Mouse (Mus musculus): ENCODE results near the gene Atp13a3. TPM values are rescaled to one million over a fixed set of nuclear protein-coding genes. Genes with fewer than 3 reads are reported as not detected.

The Atp13a3 gene
- polyA plus RNA-seq, 1 experiment = 30.5 TPM

DNA sequence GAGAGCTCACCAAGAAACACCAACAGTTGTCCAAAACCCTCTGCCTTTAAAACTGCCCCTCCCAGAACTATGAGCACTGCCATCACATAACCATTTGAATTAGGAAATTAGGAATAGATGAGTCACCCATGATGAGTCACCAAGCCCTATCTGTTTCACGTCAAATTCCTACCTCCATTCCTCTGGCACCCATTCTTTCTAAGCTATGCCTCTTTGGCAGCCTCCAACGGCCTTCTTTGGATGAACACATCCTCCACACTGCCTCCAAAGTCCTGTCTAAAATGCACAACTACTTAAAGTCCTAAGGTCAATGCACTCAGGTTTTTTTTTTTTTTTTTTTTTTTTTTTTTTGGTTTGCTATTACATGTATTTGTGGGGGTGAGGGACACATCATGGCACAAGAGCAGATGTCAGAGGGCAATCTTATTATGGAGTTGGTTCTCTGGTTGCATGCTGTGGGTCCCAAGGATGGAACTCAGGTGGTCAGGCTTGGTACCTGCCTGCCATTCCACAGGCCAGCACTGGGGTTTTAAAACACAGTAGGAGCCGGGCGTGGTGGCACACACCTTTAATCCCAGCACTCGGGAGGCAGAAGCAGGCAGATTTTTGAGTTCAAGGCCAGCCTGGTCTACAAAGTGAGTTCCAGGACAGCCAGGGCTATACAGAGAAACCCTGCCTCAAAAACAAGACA is 15.0 kb downstream of the Atp13a3 start:
- Histone ChIP-seq H3K27me3 (ENCODE audit: control insufficient read depth, insufficient read depth, insufficient read length) (no peaks in the 10 kb centered on the region), H3ac (ENCODE audit: control insufficient read depth, insufficient read length, low read depth) (no peak overlapping the region), H3K4me3 (ENCODE audit: insufficient read depth, poor library complexity, severe bottlenecking) (no peak overlapping the region), H3K36me3 (ENCODE audit: control insufficient read depth, insufficient read depth) (peaks cover 14% of the 10 kb centered on the region), H3K79me3 (ENCODE audit: low read depth) (peaks cover 24% of the 10 kb centered on the region), H3K79me2 (ENCODE audit: control insufficient read depth, insufficient read depth) (peaks cover 30% of the 10 kb centered on the region)
- TF ChIP-seq CTCF (IDR thresholded peaks at IDR 0.05; ENCODE audit: control insufficient read depth, insufficient read depth, insufficient read length) (no peak), USF1 (IDR thresholded peaks at IDR 0.05; ENCODE audit: low read depth) (no peak), CEBPB (IDR thresholded peaks at IDR 0.05; ENCODE audit: low read depth) (peak; percentile 44), FOSL1 (IDR thresholded peaks at IDR 0.05; ENCODE audit: insufficient read depth, low read length, poor library complexity, severe bottlenecking) (peak; percentile 97), MYOG (IDR thresholded peaks at IDR 0.05; ENCODE audit: control insufficient read depth, extremely low read depth, insufficient read length) (no peak), MAX (IDR thresholded peaks at IDR 0.05) (no peak)

DNA sequence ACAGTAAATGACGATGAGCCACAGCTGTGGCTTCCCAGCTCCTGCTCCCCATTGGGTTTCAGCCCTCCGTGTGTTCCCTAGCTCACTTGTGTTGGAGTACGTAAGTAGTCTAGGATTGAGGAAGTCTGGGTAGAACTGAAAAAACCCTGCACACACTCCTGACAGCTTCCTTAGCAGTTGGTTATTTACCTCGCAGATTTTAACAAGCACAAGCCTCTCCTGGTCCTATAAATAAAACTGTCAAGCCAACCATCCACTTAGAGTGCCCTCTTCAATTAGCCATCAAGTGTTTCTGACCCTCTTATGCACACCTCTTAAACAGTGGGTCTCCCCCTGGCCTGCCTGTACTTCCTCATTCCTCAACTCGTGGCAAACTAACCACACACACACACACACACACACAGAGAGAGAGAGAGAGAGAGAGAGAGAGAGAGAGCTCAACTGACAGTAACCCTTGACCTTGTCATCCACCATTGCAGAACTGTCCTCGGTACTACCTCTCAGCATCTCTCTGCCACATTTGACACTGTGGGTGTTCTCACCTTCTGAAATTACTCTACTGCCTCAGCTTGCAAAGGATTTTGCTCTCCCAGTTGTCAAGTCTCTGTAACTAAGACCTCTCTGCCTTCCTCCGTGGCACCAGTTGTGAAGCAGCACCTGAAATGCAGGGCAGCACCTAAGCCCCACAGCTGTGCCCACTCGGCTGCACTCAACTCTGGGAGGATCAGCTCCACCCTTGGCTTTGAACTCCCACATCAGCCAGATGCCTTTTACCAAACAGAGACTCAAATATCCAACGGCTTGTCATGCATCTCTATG is 15.7 kb downstream of the Atp13a3 start:
- Histone ChIP-seq H3K36me3 (ENCODE audit: control insufficient read depth, insufficient read depth) (peaks cover 22% of the 10 kb centered on the region), H3ac (ENCODE audit: control insufficient read depth, insufficient read length, low read depth) (peak overlapping the region; percentile 56), H3K79me2 (ENCODE audit: control insufficient read depth, insufficient read depth) (peaks cover 38% of the 10 kb centered on the region), H3K4me3 (ENCODE audit: insufficient read depth, poor library complexity, severe bottlenecking) (no peak overlapping the region), H3K27me3 (ENCODE audit: control insufficient read depth, insufficient read depth, insufficient read length) (no peaks in the 10 kb centered on the region), H3K79me3 (ENCODE audit: low read depth) (peaks cover 31% of the 10 kb centered on the region)
- no peak for TF ChIP-seq MYOG (IDR thresholded peaks at IDR 0.05; ENCODE audit: control insufficient read depth, extremely low read depth, insufficient read length)
- no peak for TF ChIP-seq FOSL1 (IDR thresholded peaks at IDR 0.05; ENCODE audit: insufficient read depth, low read length, poor library complexity, severe bottlenecking)
- no peak for TF ChIP-seq USF1 (IDR thresholded peaks at IDR 0.05; ENCODE audit: low read depth)
- TF ChIP-seq MYOD1 (IDR thresholded peaks at IDR 0.05; ENCODE audit: control insufficient read depth, insufficient read length, low read depth) = no peak
- no peak for TF ChIP-seq MAX (IDR thresholded peaks at IDR 0.05)
- TF ChIP-seq CEBPB (IDR thresholded peaks at IDR 0.05; ENCODE audit: low read depth) = no peak
- no peak for TF ChIP-seq CTCF (IDR thresholded peaks at IDR 0.05; ENCODE audit: control insufficient read depth, insufficient read depth, insufficient read length)

DNA sequence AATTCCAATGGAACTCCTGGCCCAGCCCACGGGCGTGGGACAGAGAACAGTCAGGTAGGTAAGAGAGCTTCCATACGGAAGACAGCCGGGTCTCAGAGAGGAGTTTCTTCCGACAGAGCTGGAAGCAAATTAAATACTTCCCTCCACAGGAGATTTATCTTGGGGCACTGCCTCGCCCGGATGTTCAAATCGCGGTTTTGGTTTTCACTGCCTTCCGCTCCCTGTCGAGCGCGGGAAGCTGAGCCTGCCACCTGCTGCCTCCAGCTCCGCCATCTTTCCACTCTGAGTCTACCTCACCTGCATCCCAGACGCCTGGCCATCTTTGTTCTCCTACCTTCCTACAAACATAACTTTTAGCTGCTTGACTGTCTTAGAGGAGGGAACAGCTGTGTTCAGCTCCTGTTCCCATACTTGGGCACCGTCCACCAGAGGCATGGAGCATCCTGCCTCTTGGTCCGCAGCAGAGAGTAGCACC is 16.5 kb downstream of the Atp13a3 start:
- TF ChIP-seq MYOD1 (IDR thresholded peaks at IDR 0.05; ENCODE audit: control insufficient read depth, insufficient read length, low read depth) = peak; percentile 59
- TF ChIP-seq CTCF (IDR thresholded peaks at IDR 0.05; ENCODE audit: control insufficient read depth, insufficient read depth, insufficient read length) = no peak
- Histone ChIP-seq H3ac (ENCODE audit: control insufficient read depth, insufficient read length, low read depth) (peak overlapping the region; percentile 43), H3K79me3 (ENCODE audit: low read depth) (peaks cover 39% of the 10 kb centered on the region), H3K79me2 (ENCODE audit: control insufficient read depth, insufficient read depth) (peaks cover 46% of the 10 kb centered on the region), H3K4me3 (ENCODE audit: insufficient read depth, poor library complexity, severe bottlenecking) (peak overlapping the region; percentile 74), H3K27me3 (ENCODE audit: control insufficient read depth, insufficient read depth, insufficient read length) (no peaks in the 10 kb centered on the region), H3K36me3 (ENCODE audit: control insufficient read depth, insufficient read depth) (peaks cover 29% of the 10 kb centered on the region)

DNA sequence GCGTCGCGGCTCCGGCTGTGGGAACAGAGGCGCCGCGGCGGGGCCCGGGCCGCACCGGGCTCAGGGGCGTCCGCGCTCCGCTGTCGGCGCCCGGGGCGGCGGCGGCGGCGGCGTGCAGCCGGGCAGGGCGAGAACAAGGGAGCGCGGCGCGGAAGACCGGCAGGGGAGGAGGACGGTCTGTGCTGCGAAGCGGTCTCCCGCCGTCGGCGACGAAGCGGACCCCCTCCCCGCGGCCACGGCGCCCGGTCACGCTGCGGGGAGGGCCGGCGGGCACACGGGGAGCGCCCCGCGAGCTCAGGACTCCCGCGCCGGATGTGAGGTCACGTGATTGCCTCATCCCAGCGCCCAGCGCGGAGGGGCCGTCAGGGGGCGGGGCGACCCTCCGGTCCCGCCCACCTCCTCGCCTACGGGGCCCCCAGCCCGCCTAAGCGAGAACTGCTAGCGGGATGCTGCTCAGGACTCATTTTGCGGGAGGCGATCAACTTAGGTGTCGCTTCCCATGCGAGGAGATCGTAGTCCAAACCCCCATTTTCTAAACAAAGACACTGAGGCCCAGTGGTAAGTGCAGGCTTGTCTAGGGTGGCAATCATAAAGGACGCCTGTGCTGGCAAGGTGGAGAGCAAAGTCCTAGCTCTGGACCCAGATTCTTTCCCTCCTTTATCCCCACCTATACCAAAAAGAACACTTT is 17.1 kb downstream of the Atp13a3 start:
- H3K27me3 ChIP-seq (ENCODE audit: control insufficient read depth, insufficient read depth, insufficient read length) = no peaks in the 10 kb centered on the region
- peak; percentile 85 for TF ChIP-seq CEBPB (IDR thresholded peaks at IDR 0.05; ENCODE audit: low read depth)
- TF ChIP-seq MYOG (IDR thresholded peaks at IDR 0.05; ENCODE audit: control insufficient read depth, extremely low read depth, insufficient read length) = no peak
- no peak for TF ChIP-seq FOSL1 (IDR thresholded peaks at IDR 0.05; ENCODE audit: insufficient read depth, low read length, poor library complexity, severe bottlenecking)
- TF ChIP-seq USF1 (IDR thresholded peaks at IDR 0.05; ENCODE audit: low read depth) = peak; percentile 78
- H3ac ChIP-seq (ENCODE audit: control insufficient read depth, insufficient read length, low read depth) = peak overlapping the region; percentile 93
- peaks cover 52% of the 10 kb centered on the region for H3K79me2 ChIP-seq (ENCODE audit: control insufficient read depth, insufficient read depth)
- peaks cover 45% of the 10 kb centered on the region for H3K79me3 ChIP-seq (ENCODE audit: low read depth)
- peak overlapping the region; percentile 74 for H3K4me3 ChIP-seq (ENCODE audit: insufficient read depth, poor library complexity, severe bottlenecking)
- H3K36me3 ChIP-seq (ENCODE audit: control insufficient read depth, insufficient read depth) = peaks cover 35% of the 10 kb centered on the region

DNA sequence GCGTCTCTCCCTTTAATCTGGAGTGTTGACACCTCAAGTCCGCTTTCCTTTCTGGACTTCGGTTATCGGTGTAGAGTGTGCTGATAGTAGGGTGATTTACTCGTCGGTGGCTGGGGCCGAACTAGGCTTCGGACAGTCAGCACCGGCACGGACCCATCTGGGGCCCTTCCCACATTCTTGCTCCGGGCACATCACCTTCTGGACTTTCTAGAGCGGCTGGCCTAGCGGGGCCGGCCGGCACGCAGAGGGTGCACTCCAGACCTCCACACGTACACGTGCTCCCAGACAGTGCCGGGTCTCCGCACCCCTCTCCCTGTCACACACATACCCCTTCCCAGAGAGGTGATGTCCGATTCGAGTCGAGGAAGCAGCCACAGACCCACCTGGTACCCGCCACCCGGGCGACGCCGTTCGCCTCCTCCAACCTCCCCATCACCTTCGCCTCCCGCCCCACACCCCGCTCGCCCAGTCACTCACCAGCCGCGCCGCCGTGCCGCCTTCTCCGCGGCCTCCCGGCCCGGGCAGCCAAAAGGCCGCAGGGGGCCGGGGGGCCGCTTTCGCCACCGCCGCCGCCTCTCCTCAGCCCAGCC is 17.8 kb downstream of the Atp13a3 start:
- Histone ChIP-seq H3K79me2 (ENCODE audit: control insufficient read depth, insufficient read depth) (peaks cover 59% of the 10 kb centered on the region), H3ac (ENCODE audit: control insufficient read depth, insufficient read length, low read depth) (peak overlapping the region; percentile 93), H3K4me3 (ENCODE audit: insufficient read depth, poor library complexity, severe bottlenecking) (peak overlapping the region; percentile 74), H3K36me3 (ENCODE audit: control insufficient read depth, insufficient read depth) (peaks cover 42% of the 10 kb centered on the region), H3K27me3 (ENCODE audit: control insufficient read depth, insufficient read depth, insufficient read length) (no peaks in the 10 kb centered on the region), H3K79me3 (ENCODE audit: low read depth) (peaks cover 52% of the 10 kb centered on the region)
- TF ChIP-seq CTCF (IDR thresholded peaks at IDR 0.05; ENCODE audit: control insufficient read depth, insufficient read depth, insufficient read length) = no peak
